Mouse (Mus musculus) testis, adult 2 months (tissue): Measurements from ENCODE around the gene Defa25.
"Not testable (repeated sequence)": the region's sequence is repeated elsewhere in the genome, so short reads cannot be mapped to it uniquely, and the experiment has no call there.

ENCODE experiments used
- CTCF ChIP-seq: fragments of 200-500 bp; IDR thresholded peaks from 2 replicates; pipeline ENCODE4 v1.5.1; 2012; ENCODE audit warnings: low read depth, mild to moderate bottlenecking, inconsistent platforms, low read length, moderate library complexity; ENCODE audit not compliant: control insufficient read depth, insufficient read depth, insufficient replicate concordance
- POLR2A ChIP-seq: fragments of 200-500 bp; IDR thresholded peaks from 2 replicates; pipeline ENCODE4 v1.6.1; 2012; ENCODE audit warnings: low read depth, mild to moderate bottlenecking, inconsistent platforms, low read length, moderate library complexity; ENCODE audit not compliant: control insufficient read depth

DNA sequence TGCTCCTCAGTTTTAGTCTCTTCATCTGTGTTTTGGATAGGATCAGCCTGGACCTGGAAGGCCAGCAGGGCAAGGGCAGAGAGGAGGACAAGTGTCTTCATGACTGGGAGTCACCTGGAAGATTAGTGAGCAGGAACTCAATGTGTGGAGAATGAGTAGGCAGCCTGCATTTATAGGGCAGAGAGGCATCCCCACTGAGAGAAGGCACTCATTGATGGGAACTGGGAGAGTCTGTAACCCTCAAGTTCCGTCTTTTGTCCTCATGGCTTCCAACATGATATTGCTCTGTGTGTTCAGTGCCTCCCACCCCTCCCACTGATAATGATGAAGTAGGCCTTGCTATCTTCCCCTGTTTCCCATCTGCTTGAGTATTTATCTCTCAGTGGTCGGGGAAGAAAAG lies 11.7 kb downstream of the Defa25 start, which contains the start of gene Gm14851:
- TF ChIP-seq CTCF, POLR2A: not testable (repeated sequence)
